Mouse (Mus musculus): ENCODE measurements around the gene Zswim2. TPM values are rescaled to one million over a fixed set of nuclear protein-coding genes. Genes with fewer than 3 reads are reported as not detected.
"Not testable (repeated sequence)": the region's sequence is repeated elsewhere in the genome, so short reads cannot be mapped to it uniquely, and the experiment has no call there.

Gene Zswim2
- polyA plus RNA-seq (2012; rRNA removed) (not detected in 2 replicates), polyA plus RNA-seq (2014; fragmentation: Nextera tagmentation; extraction: Ambion mirVana) (not detected in 2 replicates)

DNA sequence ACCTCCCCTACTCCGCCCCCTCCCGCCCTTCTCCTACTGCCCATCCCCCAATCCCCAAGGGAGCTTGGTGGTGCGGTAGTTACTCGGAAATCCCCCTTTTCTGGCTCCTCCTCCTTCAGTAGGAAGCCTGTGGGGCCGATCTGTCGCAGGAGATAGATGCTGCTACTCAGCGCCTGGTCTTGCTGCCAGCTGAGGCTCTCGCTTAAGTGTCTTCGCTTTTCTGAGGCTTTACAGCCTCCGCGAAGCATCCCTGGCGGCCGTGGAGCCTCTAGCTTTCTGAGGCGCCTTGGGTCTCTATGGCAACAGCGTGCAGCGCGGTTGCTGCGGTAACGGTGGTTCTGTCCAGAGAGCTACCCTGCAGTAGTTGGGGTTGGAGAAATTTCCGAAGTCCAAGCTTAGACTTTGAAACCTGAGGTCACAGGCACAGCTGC is at the start of gene Zswim2:
Zswim2 (minus strand) TSS at position 298 of the 431 bp plus-strand sequence.
- H3K36me3 ChIP-seq (ENCODE audit: control insufficient read depth, insufficient read depth, low read length) = no peaks in the 10 kb centered on the region
- H3K4me2 ChIP-seq (replicated peaks; ENCODE audit: low read depth, low read length, severe bottlenecking) = peak within 1 kb of the TSS; percentile 44
- H3K4me1 ChIP-seq (ENCODE audit: control insufficient read depth, insufficient read depth, low read length) = peaks cover 5% of the 10 kb centered on the region
- no peak for TF ChIP-seq POLR2A (IDR thresholded peaks at IDR 0.05; ENCODE audit: borderline replicate concordance, extremely low read depth, insufficient read depth, insufficient read length)
- peak within 1 kb of the TSS; percentile 16 for H3K4me3 ChIP-seq (replicated peaks; ENCODE audit: low read length)
- ATAC-seq (ENCODE audit: low FRiP score, low read depth) = peak; percentile 60
- no peaks in the 10 kb centered on the region for H3K27me3 ChIP-seq (ENCODE audit: control insufficient read depth, insufficient read depth, low read length)
- under 1% methylated on average over 20 of the region's 20 CpGs for WGBS
- DNase-seq (ENCODE audit: low spot score) = peak; percentile 57
- H3K9ac ChIP-seq (ENCODE audit: low read depth, low read length, severe bottlenecking) = no peak within 1 kb of the TSS
- H3K9me3 ChIP-seq (ENCODE audit: control insufficient read depth, low read length) = no peaks in the 10 kb centered on the region
- no peak within 1 kb of the TSS for H3K27ac ChIP-seq (replicated peaks; ENCODE audit: low read depth, low read length)

- not testable (repeated sequence) for ATAC-seq (ENCODE audit: low FRiP score, low read depth)
- no CpG with 5 or more reads among the region's 6 CpGs for WGBS
Observed at GRCm38 (mm10) chr2:83990253-83990652, 49.2 kb upstream of the Zswim2 start, which contains the start of gene Gm13691. Gene Gm13691, plus strand, starts transcription at chr2:83990553.

DNA sequence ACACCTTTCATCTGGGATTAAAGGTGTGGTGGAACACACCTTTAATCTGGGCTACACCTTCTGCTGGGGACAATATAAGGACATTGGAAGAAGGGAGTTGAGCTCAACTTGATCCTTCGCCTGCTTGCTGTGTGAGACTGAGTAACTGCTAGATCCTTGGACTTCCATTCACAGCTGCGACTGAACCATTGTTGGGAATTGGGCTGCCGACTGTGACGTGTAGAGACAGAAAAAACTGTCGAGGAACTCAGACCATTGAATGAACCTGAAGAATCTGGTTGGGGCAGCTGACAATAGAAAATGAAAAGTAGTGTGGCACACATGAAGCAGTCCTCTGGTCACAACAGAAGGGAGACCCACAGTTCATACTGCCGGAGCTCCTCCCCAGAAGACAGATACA is 43.4 kb upstream of the Zswim2 start, which contains the start of gene Gm13697:
Gm13697 (plus strand) TSS at position 301 of the 400 bp plus-strand sequence.
- H3K27ac ChIP-seq (replicated peaks; ENCODE audit: low read depth, low read length); H3K36me3 ChIP-seq (ENCODE audit: control insufficient read depth, insufficient read depth, low read length); H3K27me3 ChIP-seq (ENCODE audit: control insufficient read depth, insufficient read depth, low read length); H3K4me2 ChIP-seq (replicated peaks; ENCODE audit: low read depth, low read length, severe bottlenecking); DNase-seq (ENCODE audit: low spot score); H3K4me1 ChIP-seq (ENCODE audit: control insufficient read depth, insufficient read depth, low read length); H3K9ac ChIP-seq (ENCODE audit: low read depth, low read length, severe bottlenecking); ATAC-seq (ENCODE audit: low FRiP score, low read depth); H3K4me3 ChIP-seq (replicated peaks; ENCODE audit: low read length); H3K9me3 ChIP-seq (ENCODE audit: control insufficient read depth, low read length): not testable (repeated sequence)
- WGBS = no CpG with 5 or more reads among the region's 6 CpGs

More at GRCm38 (mm10) chr2:83990253-83990652, 49.2 kb upstream of the Zswim2 start, which contains the start of gene Gm13691:
- H3K4me3 ChIP-seq (replicated peaks; ENCODE audit: low read length); H3K9ac ChIP-seq (ENCODE audit: low read depth, low read length, severe bottlenecking); H3K27me3 ChIP-seq (ENCODE audit: control insufficient read depth, insufficient read depth, low read length); DNase-seq (ENCODE audit: low spot score); H3K9me3 ChIP-seq (ENCODE audit: control insufficient read depth, low read length); H3K4me2 ChIP-seq (replicated peaks; ENCODE audit: low read depth, low read length, severe bottlenecking); H3K27ac ChIP-seq (replicated peaks; ENCODE audit: low read depth, low read length); H3K4me1 ChIP-seq (ENCODE audit: control insufficient read depth, insufficient read depth, low read length); H3K36me3 ChIP-seq (ENCODE audit: control insufficient read depth, insufficient read depth, low read length): not testable (repeated sequence)

DNA sequence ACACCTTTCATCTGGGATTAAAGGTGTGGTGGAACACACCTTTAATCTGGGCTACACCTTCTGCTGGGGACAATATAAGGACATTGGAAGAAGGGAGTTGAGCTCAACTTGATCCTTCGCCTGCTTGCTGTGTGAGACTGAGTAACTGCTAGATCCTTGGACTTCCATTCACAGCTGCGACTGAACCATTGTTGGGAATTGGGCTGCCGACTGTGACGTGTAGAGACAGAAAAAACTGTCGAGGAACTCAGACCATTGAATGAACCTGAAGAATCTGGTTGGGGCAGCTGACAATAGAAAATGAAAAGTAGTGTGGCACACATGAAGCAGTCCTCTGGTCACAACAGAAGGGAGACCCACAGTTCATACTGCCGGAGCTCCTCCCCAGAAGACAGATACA is 37.6 kb upstream of the Zswim2 start, which contains the start of gene Gm13694:
Gm13694 (plus strand) TSS at position 301 of the 400 bp plus-strand sequence.
- not testable (repeated sequence) for H3K27ac ChIP-seq (replicated peaks; ENCODE audit: low read depth, low read length); H3K9ac ChIP-seq (ENCODE audit: low read depth, low read length, severe bottlenecking); H3K36me3 ChIP-seq (ENCODE audit: control insufficient read depth, insufficient read depth, low read length); H3K27me3 ChIP-seq (ENCODE audit: control insufficient read depth, insufficient read depth, low read length); ATAC-seq (ENCODE audit: low FRiP score, low read depth); H3K9me3 ChIP-seq (ENCODE audit: control insufficient read depth, low read length); H3K4me3 ChIP-seq (replicated peaks; ENCODE audit: low read length); H3K4me2 ChIP-seq (replicated peaks; ENCODE audit: low read depth, low read length, severe bottlenecking); H3K4me1 ChIP-seq (ENCODE audit: control insufficient read depth, insufficient read depth, low read length); DNase-seq (ENCODE audit: low spot score)
- WGBS = no CpG with 5 or more reads among the region's 6 CpGs

DNA sequence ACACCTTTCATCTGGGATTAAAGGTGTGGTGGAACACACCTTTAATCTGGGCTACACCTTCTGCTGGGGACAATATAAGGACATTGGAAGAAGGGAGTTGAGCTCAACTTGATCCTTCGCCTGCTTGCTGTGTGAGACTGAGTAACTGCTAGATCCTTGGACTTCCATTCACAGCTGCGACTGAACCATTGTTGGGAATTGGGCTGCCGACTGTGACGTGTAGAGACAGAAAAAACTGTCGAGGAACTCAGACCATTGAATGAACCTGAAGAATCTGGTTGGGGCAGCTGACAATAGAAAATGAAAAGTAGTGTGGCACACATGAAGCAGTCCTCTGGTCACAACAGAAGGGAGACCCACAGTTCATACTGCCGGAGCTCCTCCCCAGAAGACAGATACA is 31.8 kb upstream of the Zswim2 start, which contains the start of gene Gm13696:
Gm13696 (plus strand) TSS at position 301 of the 400 bp plus-strand sequence.
- not testable (repeated sequence) for H3K4me1 ChIP-seq (ENCODE audit: control insufficient read depth, insufficient read depth, low read length); H3K27ac ChIP-seq (replicated peaks; ENCODE audit: low read depth, low read length); ATAC-seq (ENCODE audit: low FRiP score, low read depth); H3K9ac ChIP-seq (ENCODE audit: low read depth, low read length, severe bottlenecking); H3K4me3 ChIP-seq (replicated peaks; ENCODE audit: low read length); H3K4me2 ChIP-seq (replicated peaks; ENCODE audit: low read depth, low read length, severe bottlenecking); DNase-seq (ENCODE audit: low spot score); H3K36me3 ChIP-seq (ENCODE audit: control insufficient read depth, insufficient read depth, low read length); H3K27me3 ChIP-seq (ENCODE audit: control insufficient read depth, insufficient read depth, low read length); H3K9me3 ChIP-seq (ENCODE audit: control insufficient read depth, low read length)
- WGBS = no CpG with 5 or more reads among the region's 6 CpGs

- DNase-seq (ENCODE audit: low spot score); H3K27ac ChIP-seq (replicated peaks; ENCODE audit: low read depth, low read length); H3K4me1 ChIP-seq (ENCODE audit: control insufficient read depth, insufficient read depth, low read length); H3K4me2 ChIP-seq (replicated peaks; ENCODE audit: low read depth, low read length, severe bottlenecking); ATAC-seq (ENCODE audit: low FRiP score, low read depth); H3K9me3 ChIP-seq (ENCODE audit: control insufficient read depth, low read length); H3K9ac ChIP-seq (ENCODE audit: low read depth, low read length, severe bottlenecking); H3K27me3 ChIP-seq (ENCODE audit: control insufficient read depth, insufficient read depth, low read length); H3K4me3 ChIP-seq (replicated peaks; ENCODE audit: low read length); H3K36me3 ChIP-seq (ENCODE audit: control insufficient read depth, insufficient read depth, low read length): not testable (repeated sequence)
- no CpG with 5 or more reads among the region's 6 CpGs for WGBS
Observed at GRCm38 (mm10) chr2:83967013-83967412, 26.0 kb upstream of the Zswim2 start, which contains the start of gene Gm13695. Gene Gm13695, plus strand, starts transcription at chr2:83967313.

- H3K27ac ChIP-seq (replicated peaks; ENCODE audit: low read depth, low read length); H3K4me3 ChIP-seq (replicated peaks; ENCODE audit: low read length); H3K9ac ChIP-seq (ENCODE audit: low read depth, low read length, severe bottlenecking); H3K36me3 ChIP-seq (ENCODE audit: control insufficient read depth, insufficient read depth, low read length); H3K9me3 ChIP-seq (ENCODE audit: control insufficient read depth, low read length); H3K4me2 ChIP-seq (replicated peaks; ENCODE audit: low read depth, low read length, severe bottlenecking); H3K4me1 ChIP-seq (ENCODE audit: control insufficient read depth, insufficient read depth, low read length); ATAC-seq (ENCODE audit: low FRiP score, low read depth); DNase-seq (ENCODE audit: low spot score); H3K27me3 ChIP-seq (ENCODE audit: control insufficient read depth, insufficient read depth, low read length): not testable (repeated sequence)
- WGBS = no CpG with 5 or more reads among the region's 6 CpGs
Observed at GRCm38 (mm10) chr2:83961203-83961602, 20.2 kb upstream of the Zswim2 start, which contains the start of gene Gm13693. Gene Gm13693, plus strand, starts transcription at chr2:83961503.

GRCm38 (mm10) chr2:83955393-83955792 is 14.4 kb upstream of the Zswim2 start, which contains the start of gene Gm13698:
Gene Gm13698, plus strand, starts transcription at chr2:83955693.
- H3K4me1 ChIP-seq (ENCODE audit: control insufficient read depth, insufficient read depth, low read length); H3K9me3 ChIP-seq (ENCODE audit: control insufficient read depth, low read length); H3K9ac ChIP-seq (ENCODE audit: low read depth, low read length, severe bottlenecking); DNase-seq (ENCODE audit: low spot score); H3K27me3 ChIP-seq (ENCODE audit: control insufficient read depth, insufficient read depth, low read length); H3K36me3 ChIP-seq (ENCODE audit: control insufficient read depth, insufficient read depth, low read length); H3K4me3 ChIP-seq (replicated peaks; ENCODE audit: low read length); ATAC-seq (ENCODE audit: low FRiP score, low read depth); H3K4me2 ChIP-seq (replicated peaks; ENCODE audit: low read depth, low read length, severe bottlenecking); H3K27ac ChIP-seq (replicated peaks; ENCODE audit: low read depth, low read length): not testable (repeated sequence)
- no CpG with 5 or more reads among the region's 6 CpGs for WGBS

Measured in limb, embryonic 14.5 days (tissue).